Mouse (Mus musculus) C2C12 (cell line): ENCODE data around the gene Cdkl4.

Source experiments
- CTCF ChIP-seq: IDR thresholded peaks from one replicate; pipeline ENCODE4 v1.5.1; 2011; ENCODE audit not compliant: control insufficient read depth, insufficient read depth, insufficient read length
- USF1 ChIP-seq: IDR thresholded peaks from one replicate; pipeline ENCODE4 v1.6.1; 2011; ENCODE audit warnings: low read depth, mild to moderate bottlenecking, control low read depth, moderate library complexity

DNA sequence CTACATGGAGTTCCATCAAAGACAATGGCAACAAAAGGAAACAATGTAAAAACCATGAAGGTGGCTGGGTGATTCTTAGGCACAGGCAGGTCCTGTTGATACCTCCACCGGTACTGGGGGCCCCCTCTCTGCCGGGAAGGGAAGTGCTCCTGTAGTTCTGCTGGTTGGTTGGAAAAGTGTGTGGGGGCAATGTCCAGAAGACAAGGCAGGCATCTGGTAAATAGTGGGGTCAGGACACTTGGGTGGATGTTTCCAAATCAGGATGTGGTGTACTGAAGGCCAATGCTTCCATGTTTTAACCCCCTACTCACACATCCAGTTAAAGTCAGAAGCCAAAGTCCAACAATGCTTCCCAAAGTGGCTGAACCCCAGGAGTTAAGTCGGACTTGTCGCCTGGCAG lies 17.9 kb downstream of the Cdkl4 start:
- TF ChIP-seq CTCF: no peak
- no peak for TF ChIP-seq USF1
